Mouse (Mus musculus) adrenal gland, adult (tissue): ENCODE measurements around the gene Gtf2h4.

Source experiments
- DNase-seq, 2 experiments: peaks; one replicate each; pipeline ENCODE4 v3.0.0; 2022 to 2023; ENCODE audit warnings: low spot score in 1 of 2; ENCODE audit not compliant: inconsistent age in 2 of 2

Gtf2h4 gene

DNA sequence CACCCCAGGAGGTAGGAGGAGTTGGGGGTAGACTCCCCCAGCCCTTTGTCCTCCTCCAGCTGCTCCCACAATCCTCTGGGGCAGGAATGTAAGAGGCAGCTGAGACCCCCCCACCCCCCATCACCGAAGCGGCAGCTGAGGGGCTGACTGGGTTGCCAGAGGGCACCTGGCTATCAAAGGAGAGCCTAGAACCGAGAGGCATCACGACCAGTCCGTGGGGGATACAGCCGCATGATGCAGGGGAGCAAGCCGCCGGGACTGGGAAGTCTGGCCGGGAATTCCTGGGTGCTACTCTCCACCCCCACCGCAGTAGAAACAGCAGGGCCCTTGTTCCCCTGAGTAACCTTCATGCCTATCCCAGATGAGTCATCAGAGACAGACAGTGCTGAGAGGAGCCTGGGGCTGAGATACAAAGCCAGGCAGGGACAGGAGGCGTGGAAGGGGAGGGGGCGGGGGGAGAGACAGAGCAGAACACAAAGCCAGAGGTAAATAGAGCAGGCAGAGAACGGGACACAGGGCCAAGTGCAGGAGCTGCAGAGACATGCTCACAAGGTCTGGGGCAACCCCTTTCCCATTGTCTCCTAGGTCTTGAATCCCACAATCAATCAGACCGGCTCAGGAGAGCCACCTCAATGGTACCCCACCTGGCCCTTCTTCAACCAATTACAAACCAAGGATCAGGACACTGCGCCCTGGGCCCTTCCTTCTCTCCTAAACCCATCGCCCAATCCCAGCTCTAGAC is 24.4 kb upstream of the Gtf2h4 start:
- peak; percentile 81 to 87 for DNase-seq

DNA sequence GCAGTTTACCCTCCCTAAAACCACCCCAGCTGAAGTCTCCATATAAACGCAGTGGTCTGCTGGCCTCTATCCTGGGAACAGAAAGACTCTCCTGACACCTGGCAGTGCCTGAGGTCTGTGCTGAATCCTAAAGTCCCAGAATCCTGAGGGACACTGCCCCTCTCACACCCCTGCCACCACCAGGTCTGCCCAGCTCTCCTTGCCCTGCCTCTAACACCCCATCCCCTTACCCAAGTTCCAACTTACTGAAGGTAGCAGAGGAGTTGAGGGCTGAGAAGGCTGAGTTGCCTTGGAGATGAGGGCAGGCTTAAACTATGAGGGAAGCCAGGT is 23.9 kb upstream of the Gtf2h4 start:
- DNase-seq, result peak in 1 of 2 experiments; percentile 60

- no peak for DNase-seq
These were observed 23.2 kb upstream of the Gtf2h4 start for GRCm38 (mm10) chr17:35696691-35697090.

DNA sequence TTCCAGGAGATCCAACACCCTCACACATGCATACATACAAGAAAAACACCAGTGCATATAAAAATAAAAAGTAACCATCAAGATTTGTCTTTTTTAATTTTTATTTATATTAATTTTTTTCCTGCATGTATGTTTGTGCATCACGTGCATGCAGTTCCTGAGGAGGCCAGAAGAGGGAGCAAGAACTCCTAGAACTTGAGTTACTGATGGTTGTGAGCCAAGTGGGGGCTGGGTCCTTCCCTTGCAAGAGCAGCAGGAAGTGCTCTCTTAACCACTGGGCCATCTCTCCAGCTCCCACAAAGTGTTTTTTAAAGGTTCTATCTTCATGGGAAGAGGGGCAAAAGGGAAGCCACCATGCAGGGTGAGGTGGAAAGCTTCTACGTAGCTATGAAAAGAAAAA is 21.8 kb upstream of the Gtf2h4 start:
- no peak for DNase-seq

DNA sequence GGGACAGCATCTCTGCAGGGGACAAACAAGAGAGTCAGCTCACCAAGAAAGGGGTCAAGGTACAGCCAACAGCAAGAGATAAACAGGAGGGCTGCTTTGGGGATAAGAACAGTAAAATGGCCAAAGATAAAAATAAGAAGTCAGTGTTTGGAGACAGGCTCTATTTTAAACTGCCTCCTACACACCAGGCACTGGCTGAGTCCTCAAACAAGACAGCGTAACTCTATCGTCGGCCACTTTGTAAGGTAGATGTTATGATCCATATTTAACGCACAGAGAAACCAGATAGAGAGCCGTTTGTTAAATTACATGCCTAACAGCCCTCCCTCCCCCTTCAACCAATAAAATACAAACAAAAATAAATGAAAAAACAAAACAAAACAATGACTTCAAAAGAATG is 20.4 kb upstream of the Gtf2h4 start:
- no peak for DNase-seq

- DNase-seq, result no peak
These were observed 18.8 kb upstream of the Gtf2h4 start for GRCm38 (mm10) chr17:35692368-35692767.

GRCm38 (mm10) chr17:35691811-35692210 is 18.3 kb upstream of the Gtf2h4 start:
- no peak for DNase-seq

DNA sequence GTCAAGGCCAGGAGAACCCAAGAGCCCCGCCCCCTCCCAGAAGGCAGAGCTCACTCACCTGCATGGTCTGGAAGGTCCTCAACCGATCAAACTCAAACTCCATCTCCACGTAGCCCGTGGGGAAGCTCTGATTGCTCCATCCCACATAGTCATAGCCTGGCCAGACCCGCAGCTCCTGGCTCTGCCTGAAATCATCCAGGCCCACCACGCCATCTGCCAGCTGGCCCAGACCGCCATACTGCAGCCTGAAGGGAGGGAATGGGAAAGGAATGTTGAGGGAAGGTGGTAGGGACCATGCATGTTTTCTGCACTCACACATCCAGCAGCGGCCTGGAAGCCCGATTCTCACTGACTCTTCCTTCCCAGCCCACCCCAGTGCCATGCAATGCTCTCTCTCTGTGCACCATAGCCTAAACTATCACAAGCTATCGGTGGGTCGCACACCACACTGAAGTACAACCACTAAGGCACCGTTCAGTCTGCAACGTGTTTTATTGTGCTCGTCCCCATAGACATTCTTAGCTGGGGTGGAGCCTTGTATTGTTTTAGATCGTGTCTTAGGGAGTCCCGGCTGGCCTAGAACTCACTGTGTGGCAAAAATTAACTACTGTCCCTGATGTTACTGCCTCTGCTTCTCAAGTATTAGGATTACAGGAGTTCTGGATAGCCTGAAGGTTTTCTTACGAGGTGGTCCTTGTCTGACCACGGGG is 16.6 kb upstream of the Gtf2h4 start:
- DNase-seq, result no peak

DNA sequence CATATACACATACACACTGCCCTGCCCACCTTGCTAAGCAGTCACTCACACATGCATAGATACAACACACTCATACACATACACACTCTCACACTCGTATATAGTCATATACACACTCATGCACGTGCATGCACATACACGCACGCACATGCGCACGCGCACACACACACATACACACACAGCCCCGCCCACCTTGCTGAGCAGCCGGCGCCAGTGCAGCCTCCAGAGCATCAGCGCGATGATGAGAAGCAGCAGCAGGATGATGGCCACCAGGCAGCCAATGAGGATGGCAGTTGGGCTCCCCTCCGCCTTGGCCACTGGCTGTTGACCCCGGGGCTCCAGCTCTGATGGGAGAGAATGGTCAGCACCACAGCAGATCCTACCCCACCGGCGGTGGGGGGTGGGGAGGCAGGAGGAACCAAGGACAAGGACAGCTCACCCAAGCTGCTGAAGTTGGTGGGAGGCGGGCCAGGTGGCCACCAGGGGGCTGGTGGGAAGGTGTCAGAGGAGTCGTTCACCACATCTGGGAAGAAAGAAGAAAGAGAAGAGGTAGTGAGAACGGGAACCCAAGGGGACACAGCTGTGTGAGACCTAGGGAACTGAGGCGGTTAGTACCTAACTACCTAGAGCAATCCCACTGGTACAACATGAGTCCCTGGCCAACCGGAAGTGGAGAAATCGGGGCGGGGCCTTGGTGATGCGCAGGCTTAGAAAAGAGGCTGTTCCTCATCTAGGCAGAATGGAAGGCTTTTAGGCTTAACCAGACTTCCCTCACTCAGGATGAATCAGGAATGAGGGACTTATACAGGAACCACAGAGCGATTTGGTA is 15.0 kb upstream of the Gtf2h4 start:
- no peak for DNase-seq

DNA sequence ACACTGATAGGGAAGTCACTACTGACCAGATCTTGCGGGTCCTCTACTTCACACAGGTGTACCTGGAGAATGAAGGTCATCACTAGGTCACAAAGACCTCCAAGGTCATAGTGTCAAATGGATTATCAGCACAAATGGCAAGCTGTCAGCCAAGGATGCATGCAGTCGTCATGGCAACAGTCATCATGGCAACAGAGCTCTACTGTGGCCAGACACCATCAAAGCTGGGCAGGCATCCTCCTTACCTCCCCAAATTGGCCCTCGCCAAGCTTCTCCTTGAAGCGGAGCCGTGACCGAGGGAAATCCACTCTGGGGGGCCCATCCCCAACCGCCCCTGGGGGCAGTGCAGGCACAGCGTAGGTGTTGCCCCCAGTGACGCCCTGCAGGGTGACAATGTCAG is 11.5 kb upstream of the Gtf2h4 start:
- no peak for DNase-seq

DNA sequence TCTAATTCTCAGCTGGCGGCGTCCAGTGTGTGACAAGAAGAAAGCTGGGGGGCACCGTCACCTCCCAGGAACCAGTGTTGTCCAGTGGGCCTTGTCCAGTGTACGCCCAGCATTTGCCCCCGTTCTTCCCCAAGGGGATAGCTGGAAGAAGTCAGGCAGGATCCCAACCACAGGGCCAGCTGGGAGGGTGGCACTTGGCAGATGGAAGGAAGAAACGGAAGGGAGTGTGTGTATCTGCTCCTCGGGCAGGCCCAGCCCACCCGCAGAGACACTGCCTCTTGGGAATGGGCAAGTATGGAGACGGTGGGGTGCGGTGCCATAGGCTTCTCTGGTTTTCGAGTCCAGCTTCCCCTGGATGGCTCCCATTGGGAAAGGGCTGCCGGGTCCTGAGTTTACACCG is 8.4 kb upstream of the Gtf2h4 start:
- DNase-seq, result no peak

DNA sequence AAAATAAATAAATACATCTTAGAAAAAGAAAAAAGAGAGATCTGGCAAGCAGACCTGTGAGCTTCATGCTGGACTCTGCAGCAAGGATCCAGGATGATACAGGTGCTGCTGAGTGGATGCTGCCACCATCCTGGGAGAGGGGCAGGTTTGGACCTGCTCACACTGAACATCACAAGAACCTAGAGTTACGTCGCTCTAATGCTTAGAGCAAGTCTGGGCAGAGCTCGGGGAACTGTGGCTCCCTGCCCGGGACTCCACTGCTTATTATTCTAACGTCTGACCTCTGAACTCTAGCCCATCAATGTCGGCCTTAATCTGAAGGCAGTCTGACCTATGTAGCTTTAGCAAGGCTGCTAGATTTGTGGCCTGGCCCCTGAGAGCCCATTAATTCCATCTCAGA is 7.1 kb upstream of the Gtf2h4 start:
- no peak for DNase-seq

GRCm38 (mm10) chr17:35672527-35672926 is 1.0 kb downstream of the Gtf2h4 start:
- DNase-seq, result no peak

DNA sequence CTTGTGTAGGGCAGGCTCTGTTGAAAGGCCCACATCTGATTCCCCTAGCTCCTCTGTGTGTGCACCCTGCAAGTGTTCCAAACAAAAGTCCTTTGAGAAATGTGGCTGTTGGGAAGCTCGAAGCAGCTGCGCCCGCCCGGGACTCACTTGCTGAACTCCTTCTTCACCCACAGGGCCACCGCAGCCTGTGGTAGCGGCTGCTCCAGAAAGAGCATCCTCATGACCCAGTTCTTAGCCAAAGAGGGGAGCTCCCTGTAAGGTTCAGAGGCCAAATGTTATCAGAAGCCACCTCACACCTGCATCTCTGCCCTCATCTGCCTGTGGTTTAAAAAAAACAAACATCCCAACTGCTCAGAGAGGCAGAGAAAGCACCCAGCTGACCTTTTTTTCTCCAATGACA is 1.7 kb downstream of the Gtf2h4 start:
- no peak for DNase-seq

DNA sequence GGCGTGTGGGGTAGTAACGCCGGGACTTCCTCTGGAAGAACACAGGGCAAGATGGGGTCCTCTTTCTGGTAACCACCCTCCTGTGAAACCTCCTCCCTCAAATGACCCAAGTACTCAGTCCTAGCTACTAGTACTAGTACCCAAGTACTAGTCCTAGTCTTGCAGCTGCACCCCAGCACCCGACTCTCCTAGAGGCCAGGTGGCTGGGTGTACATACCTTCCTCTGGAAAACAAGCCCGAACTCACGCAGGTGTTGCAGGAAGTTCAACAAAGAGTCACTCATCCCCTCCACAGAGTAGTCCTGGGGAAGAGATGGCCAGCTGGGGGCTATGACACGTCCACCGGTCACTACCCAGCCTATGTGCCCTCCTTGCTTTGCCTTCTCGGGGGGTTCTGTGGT is 3.8 kb downstream of the Gtf2h4 start:
- DNase-seq, result no peak

DNA sequence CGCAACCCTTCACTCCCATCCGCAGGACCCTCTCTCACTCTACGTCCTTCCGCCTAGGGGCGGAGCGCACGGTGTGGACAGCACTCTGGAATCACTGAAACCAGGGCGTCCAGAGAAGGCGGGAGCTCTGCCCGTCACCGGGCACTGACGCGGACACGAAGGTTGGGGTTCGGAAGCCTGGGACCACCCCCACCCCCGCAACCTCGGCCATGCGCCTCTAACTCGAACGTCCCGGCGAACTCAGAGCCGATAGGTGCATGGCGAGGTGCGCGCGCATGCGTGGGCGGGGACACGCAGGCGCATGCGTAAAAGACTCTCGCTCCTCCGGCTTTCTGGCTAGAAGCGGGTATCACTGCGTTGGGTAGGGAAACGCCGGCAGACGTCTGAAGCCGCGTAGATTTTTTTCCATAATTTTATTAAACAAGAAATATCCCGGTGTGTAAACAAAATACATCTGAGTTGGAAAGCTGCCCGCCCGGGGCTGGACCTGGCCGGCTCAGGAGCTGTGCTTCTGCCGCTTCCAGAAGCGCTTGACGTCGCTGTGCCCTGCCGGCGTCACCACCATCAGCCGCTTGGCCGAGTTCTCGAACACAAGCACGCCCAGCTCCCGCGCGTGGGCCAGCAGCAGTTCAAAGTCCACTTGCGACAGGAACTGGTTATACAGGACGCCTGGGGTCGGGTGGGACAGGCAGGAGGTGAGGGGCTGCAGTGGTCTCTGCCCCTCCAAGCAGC is 6.0 kb downstream of the Gtf2h4 start, which contains the start of gene Vars2:
TSS of gene Vars2 (minus strand) at position 259 of the 732 bp plus-strand sequence.
- DNase-seq, result peak; percentile 96 to 99

- DNase-seq, result no peak
These were observed 6.7 kb downstream of the Gtf2h4 start for GRCm38 (mm10) chr17:35666851-35667256.

- DNase-seq, result peak in 1 of 2 experiments; percentile 54
These were observed 7.5 kb downstream of the Gtf2h4 start for GRCm38 (mm10) chr17:35665957-35666515.

GRCm38 (mm10) chr17:35653086-35653485 is 20.5 kb downstream of the Gtf2h4 start:
- no peak for DNase-seq

- DNase-seq, result no peak
These were observed 24.1 kb downstream of the Gtf2h4 start for GRCm38 (mm10) chr17:35649429-35649828.
